Mouse (Mus musculus): ENCODE measurements around the gene Slco3a1.

DNA sequence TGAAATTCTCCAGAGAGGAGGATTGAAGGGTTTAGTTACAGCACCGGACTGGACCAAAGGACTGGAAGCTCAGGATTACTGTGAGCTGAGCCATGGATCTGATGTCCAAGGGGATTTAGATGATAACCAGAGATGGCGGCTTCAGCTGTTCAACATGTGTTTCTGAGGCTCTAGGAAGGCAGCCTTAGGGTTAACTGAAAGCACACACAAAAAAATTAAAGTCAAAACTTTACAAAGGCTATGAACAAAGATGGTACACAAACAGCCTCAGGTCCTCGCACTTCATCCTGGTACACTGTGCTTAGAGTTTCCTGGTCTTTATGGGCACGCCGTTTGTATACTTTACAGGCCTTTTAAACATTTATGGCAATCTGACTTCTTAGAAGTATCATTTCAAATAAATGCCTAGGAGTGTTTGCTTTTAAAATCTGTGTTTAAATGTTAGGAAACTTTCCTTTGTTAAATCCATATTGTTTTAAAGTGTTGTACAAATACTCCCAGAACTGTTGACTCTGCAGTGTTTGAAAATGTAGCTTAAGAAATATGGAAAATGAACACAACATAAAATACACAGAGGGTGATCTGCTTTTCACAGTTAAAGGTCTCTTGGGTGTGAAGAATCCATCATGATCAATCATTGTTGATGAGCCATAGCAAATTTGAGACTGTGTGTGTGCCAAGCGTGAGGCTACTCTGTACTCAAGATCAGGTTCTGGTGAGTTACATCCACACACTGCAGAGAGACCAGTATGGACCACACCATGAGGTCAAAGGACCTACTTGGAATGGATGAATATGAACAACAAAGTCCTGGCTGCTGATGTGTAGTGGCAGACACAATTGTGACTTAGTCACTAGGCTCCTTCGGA is 223.5 kb downstream of the Slco3a1 start:
- TF ChIP-seq CTCF (IDR thresholded peaks at IDR 0.05; ENCODE audit: low read depth, low read length) = no peak
- TF ChIP-seq POLR2A (IDR thresholded peaks at IDR 0.05; ENCODE audit: extremely low read depth, insufficient read depth, low read length) = no peak

Measured in liver, adult 2 months (tissue).